13 mouse cellular contexts compared by ENCODE assay signal in genomic region chr2:74736688-74737577, GRCm38 (mm10). TPM values are rescaled to one million over a fixed set of nuclear protein-coding genes. Genes with fewer than 3 reads are reported as not detected.
DNase-seq lines count a peak whose midpoint lies in the region; ATAC-seq lines count a peak whose summit lies in the region.
"Had no signal": no experiment of that assay in that cellular context is flagged by ENCODE, and none has a peak within 500 bp of the region (broad histone marks: within the 10 kb centered on the region; RNA-seq: fewer than 3 reads in every experiment).

No protein-coding gene starts in this region.

- intact Hi-C loops in heart, postnatal 25 days (cut with DNase I): no loop called here
- intact Hi-C loops in left cerebral cortex, postnatal 25 days (cut with DNase I): loop anchor here (10.0 kb wide), 1 partner anchor 1462 kb away; the partner anchor contains the start of gene Sp9

- no peak overlapping the region for H3K27ac ChIP-seq in heart, embryonic 10.5 days
- H3K27ac ChIP-seq in midbrain, embryonic 14.5 days (replicated peaks; ENCODE audit: low read depth, low read length): no peak overlapping the region
- H3K27ac ChIP-seq in midbrain, embryonic 15.5 days: no peak overlapping the region
- no peak overlapping the region for H3K27ac ChIP-seq in limb, embryonic 12.5 days
- H3K27ac ChIP-seq: forebrain, embryonic 13.5 days; liver, embryonic 14.5 days had no signal

- 4% methylated on average over 15 of the region's 15 CpGs for WGBS in heart, embryonic 10.5 days
- WGBS in midbrain, embryonic 14.5 days: 2% methylated on average over 15 of the region's 15 CpGs
- WGBS in midbrain, embryonic 15.5 days: 4% methylated on average over 15 of the region's 15 CpGs
- 9% methylated on average over 15 of the region's 15 CpGs for WGBS in limb, embryonic 12.5 days

- peaks cover 33% of the 10 kb centered on the region for H3K4me1 ChIP-seq in heart, embryonic 10.5 days
- no peaks in the 10 kb centered on the region for H3K4me1 ChIP-seq in midbrain, embryonic 14.5 days (ENCODE audit: control insufficient read depth, insufficient read depth, low read length)
- H3K4me1 ChIP-seq in midbrain, embryonic 15.5 days: peaks cover 5% of the 10 kb centered on the region
- H3K4me1 ChIP-seq in limb, embryonic 12.5 days (replicated peaks): peaks cover 75% of the 10 kb centered on the region

- DNase-seq in heart, embryonic 10.5 days (ENCODE audit: low spot score): no peak
- DNase-seq in heart, postnatal 25 days (ENCODE audit: low spot score): no peak
- peak; percentile 17 for DNase-seq in midbrain, embryonic 14.5 days
- no peak for DNase-seq in urinary bladder, postnatal 4 days (ENCODE audit: low spot score in 2 of 2)
- no peak for DNase-seq in natural killer cell, adult 2 months (ENCODE audit: low spot score in 2 of 2)
- DNase-seq in left cerebral cortex, postnatal 25 days (ENCODE audit: low spot score in 2 of 2): no peak
- DNase-seq: adrenal gland, postnatal 14 days had no signal

- peak overlapping the region; percentile 45 for H3K4me3 ChIP-seq in heart, embryonic 10.5 days
- H3K4me3 ChIP-seq in midbrain, embryonic 14.5 days (replicated peaks; ENCODE audit: low read depth, low read length): no peak overlapping the region
- no peak overlapping the region for H3K4me3 ChIP-seq in midbrain, embryonic 15.5 days
- no peak overlapping the region for H3K4me3 ChIP-seq in limb, embryonic 12.5 days (replicated peaks)

- H3K4me2 ChIP-seq in midbrain, embryonic 14.5 days (ENCODE audit: low read length): no peak overlapping the region
- H3K4me2 ChIP-seq in midbrain, embryonic 15.5 days: no peak overlapping the region
- peak overlapping the region; percentile 46; the same call in 1 of the 2 replicates for H3K4me2 ChIP-seq in limb, embryonic 12.5 days
- H3K4me2 ChIP-seq: forebrain, embryonic 13.5 days had no signal

- H3K9ac ChIP-seq in midbrain, embryonic 14.5 days (replicated peaks; ENCODE audit: low read length): no peak overlapping the region
- no peak overlapping the region for H3K9ac ChIP-seq in midbrain, embryonic 15.5 days
- no peak overlapping the region for H3K9ac ChIP-seq in limb, embryonic 12.5 days (replicated peaks)
- H3K9ac ChIP-seq: forebrain, embryonic 13.5 days; liver, embryonic 14.5 days had no signal

- no peak for ATAC-seq in midbrain, embryonic 14.5 days (ENCODE audit: low FRiP score, low TSS enrichment)
- no peak for ATAC-seq in midbrain, embryonic 15.5 days (replicated peaks)
- no peak for ATAC-seq in limb, embryonic 12.5 days (ENCODE audit: insufficient number of reproducible peaks, insufficient read depth, low FRiP score, low TSS enrichment, low read depth)
- ATAC-seq: forebrain, embryonic 13.5 days had no signal

- peaks cover 100% of the 10 kb centered on the region for H3K27me3 ChIP-seq in heart, embryonic 10.5 days (ENCODE audit: insufficient read depth, poor library complexity, severe bottlenecking)
- H3K27me3 ChIP-seq in midbrain, embryonic 14.5 days (ENCODE audit: control insufficient read depth, insufficient read depth, low read length): peaks cover 97% of the 10 kb centered on the region
- H3K27me3 ChIP-seq in midbrain, embryonic 15.5 days (replicated peaks): peaks cover 95% of the 10 kb centered on the region
- H3K27me3 ChIP-seq in limb, embryonic 12.5 days: peaks cover 95% of the 10 kb centered on the region

- H3K9me3 ChIP-seq in heart, embryonic 10.5 days: no peaks in the 10 kb centered on the region
- H3K9me3 ChIP-seq in midbrain, embryonic 14.5 days (ENCODE audit: control insufficient read depth, low read length): no peaks in the 10 kb centered on the region
- H3K9me3 ChIP-seq in midbrain, embryonic 15.5 days: no peaks in the 10 kb centered on the region
- no peaks in the 10 kb centered on the region for H3K9me3 ChIP-seq in limb, embryonic 12.5 days
- H3K9me3 ChIP-seq: forebrain, embryonic 13.5 days had no signal

- H3K36me3 ChIP-seq in heart, embryonic 10.5 days: no peaks in the 10 kb centered on the region
- no peaks in the 10 kb centered on the region for H3K36me3 ChIP-seq in midbrain, embryonic 14.5 days (ENCODE audit: control insufficient read depth, insufficient read depth, low read length)
- H3K36me3 ChIP-seq in midbrain, embryonic 15.5 days (replicated peaks): no peaks in the 10 kb centered on the region
- H3K36me3 ChIP-seq in limb, embryonic 12.5 days: no peaks in the 10 kb centered on the region

RNA-seq across cellular contexts. Expression of gene Gm28230, which starts 10.4 kb away (rescaled TPM):
- polyA plus RNA-seq in heart, embryonic 10.5 days (2016; fragmentation: Nextera tagmentation; extraction: Ambion mirVana): 0.07 and 0.35 TPM in 2 replicates
- not detected for total RNA-seq in heart, postnatal 25 days (2021)
- polyA plus RNA-seq in midbrain, embryonic 14.5 days (2014; fragmentation: Nextera tagmentation; extraction: Ambion mirVana): not detected in 2 replicates
- polyA plus RNA-seq in midbrain, embryonic 15.5 days (2015; fragmentation: Nextera tagmentation; extraction: Ambion mirVana): not detected in 2 replicates
- 0.38 and 0.51 TPM in 2 replicates for polyA plus RNA-seq in limb, embryonic 12.5 days (2016; fragmentation: Nextera tagmentation; extraction: Ambion mirVana)
- not detected for total RNA-seq in left cerebral cortex, postnatal 25 days (2021)
- total RNA-seq: layer of hippocampus, postnatal 14 days; megakaryocyte-erythroid progenitor cell, adult 5-6 weeks had no signal
- polyA plus RNA-seq: forebrain, embryonic 13.5 days; liver, embryonic 14.5 days had no signal

RNA-seq across cellular contexts. Expression of gene Hoxd4, which starts 25.2 kb away (rescaled TPM):
- polyA plus RNA-seq in heart, embryonic 10.5 days (2016; fragmentation: Nextera tagmentation; extraction: Ambion mirVana): 0.29 TPM in 1 of 2 replicates, not detected in the other
- under 1 TPM; 0.42 to 0.56 TPM for total RNA-seq in heart, postnatal 25 days (2021)
- not detected in 2 replicates for polyA plus RNA-seq in midbrain, embryonic 14.5 days (2014; fragmentation: Nextera tagmentation; extraction: Ambion mirVana)
- polyA plus RNA-seq in midbrain, embryonic 15.5 days (2015; fragmentation: Nextera tagmentation; extraction: Ambion mirVana): not detected in 2 replicates
- 0.55 and 0.78 TPM in 2 replicates for polyA plus RNA-seq in limb, embryonic 12.5 days (2016; fragmentation: Nextera tagmentation; extraction: Ambion mirVana)
- not detected for total RNA-seq in left cerebral cortex, postnatal 25 days (2021)
- total RNA-seq: layer of hippocampus, postnatal 14 days; megakaryocyte-erythroid progenitor cell, adult 5-6 weeks had no signal
- polyA plus RNA-seq: forebrain, embryonic 13.5 days had no signal

RNA-seq across cellular contexts. Expression of gene Hoxd3, which starts 25.2 kb away (rescaled TPM):
- polyA plus RNA-seq in heart, embryonic 10.5 days (2016; fragmentation: Nextera tagmentation; extraction: Ambion mirVana): 0.73 and 2.9 TPM in 2 replicates
- not detected for total RNA-seq in heart, postnatal 25 days (2021)
- not detected in 2 replicates for polyA plus RNA-seq in midbrain, embryonic 14.5 days (2014; fragmentation: Nextera tagmentation; extraction: Ambion mirVana)
- 0.09 and 0.21 TPM in 2 replicates for polyA plus RNA-seq in midbrain, embryonic 15.5 days (2015; fragmentation: Nextera tagmentation; extraction: Ambion mirVana)
- 1.4 and 1.5 TPM in 2 replicates for polyA plus RNA-seq in limb, embryonic 12.5 days (2016; fragmentation: Nextera tagmentation; extraction: Ambion mirVana)
- total RNA-seq in left cerebral cortex, postnatal 25 days (2021): not detected
- total RNA-seq: layer of hippocampus, postnatal 14 days; megakaryocyte-erythroid progenitor cell, adult 5-6 weeks had no signal
- polyA plus RNA-seq: forebrain, embryonic 13.5 days had no signal

RNA-seq across cellular contexts. Expression of gene Hoxd1, which starts 25.8 kb away (rescaled TPM):
- 0.22 and 0.49 TPM in 2 replicates for polyA plus RNA-seq in heart, embryonic 10.5 days (2016; fragmentation: Nextera tagmentation; extraction: Ambion mirVana)
- total RNA-seq in heart, postnatal 25 days (2021): not detected
- not detected in 2 replicates for polyA plus RNA-seq in midbrain, embryonic 14.5 days (2014; fragmentation: Nextera tagmentation; extraction: Ambion mirVana)
- not detected in 2 replicates for polyA plus RNA-seq in midbrain, embryonic 15.5 days (2015; fragmentation: Nextera tagmentation; extraction: Ambion mirVana)
- 0.41 and 0.43 TPM in 2 replicates for polyA plus RNA-seq in limb, embryonic 12.5 days (2016; fragmentation: Nextera tagmentation; extraction: Ambion mirVana)
- total RNA-seq in left cerebral cortex, postnatal 25 days (2021): under 1 TPM in 1 of 2 experiments, not detected in 1; 0.37 TPM
- total RNA-seq: adrenal gland, postnatal 14 days; megakaryocyte-erythroid progenitor cell, adult 5-6 weeks had no signal
- polyA plus RNA-seq: forebrain, embryonic 13.5 days; liver, embryonic 14.5 days had no signal

RNA-seq across cellular contexts. Expression of gene Hoxd8, which starts 32.5 kb away (rescaled TPM):
- polyA plus RNA-seq in heart, embryonic 10.5 days (2016; fragmentation: Nextera tagmentation; extraction: Ambion mirVana): 0.09 and 1.3 TPM in 2 replicates
- total RNA-seq in heart, postnatal 25 days (2021): 1 to 10 TPM; 1.0 to 1.2 TPM
- not detected in 2 replicates for polyA plus RNA-seq in midbrain, embryonic 14.5 days (2014; fragmentation: Nextera tagmentation; extraction: Ambion mirVana)
- polyA plus RNA-seq in midbrain, embryonic 15.5 days (2015; fragmentation: Nextera tagmentation; extraction: Ambion mirVana): 0.08 and 0.10 TPM in 2 replicates
- polyA plus RNA-seq in limb, embryonic 12.5 days (2016; fragmentation: Nextera tagmentation; extraction: Ambion mirVana): 7.5 and 7.8 TPM in 2 replicates
- total RNA-seq in left cerebral cortex, postnatal 25 days (2021): under 1 TPM in 1 of 2 experiments, not detected in 1; 0.14 TPM
- total RNA-seq: layer of hippocampus, postnatal 14 days; megakaryocyte-erythroid progenitor cell, adult 5-6 weeks had no signal
- polyA plus RNA-seq: forebrain, embryonic 13.5 days had no signal
